Mouse (Mus musculus): ENCODE data around the gene Optn.

Gene Optn

DNA sequence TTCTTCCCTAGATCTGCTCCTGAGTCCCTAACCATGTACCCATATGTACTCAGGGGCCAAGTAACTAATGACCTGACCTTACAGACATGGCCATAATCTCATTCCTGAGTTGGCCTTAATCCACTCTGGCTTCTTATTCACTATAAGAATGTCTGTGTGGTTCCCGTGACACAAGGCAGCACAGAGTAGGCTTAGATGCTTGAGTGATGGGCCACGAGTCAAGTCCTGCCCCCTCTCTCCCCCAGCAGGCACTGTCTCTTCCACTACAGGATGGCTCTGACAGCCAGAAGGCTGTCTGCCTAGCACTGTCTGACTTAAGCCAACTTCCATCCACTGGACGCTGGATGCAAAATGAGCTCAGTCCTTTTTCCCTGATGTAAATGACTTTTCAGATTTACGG, 3.9 kb downstream of the Optn start:
- no peak for DNase-seq

- DNase-seq, result no peak
These were observed 5.4 kb downstream of the Optn start for GRCm38 (mm10) chr2:5058436-5058835.

DNA sequence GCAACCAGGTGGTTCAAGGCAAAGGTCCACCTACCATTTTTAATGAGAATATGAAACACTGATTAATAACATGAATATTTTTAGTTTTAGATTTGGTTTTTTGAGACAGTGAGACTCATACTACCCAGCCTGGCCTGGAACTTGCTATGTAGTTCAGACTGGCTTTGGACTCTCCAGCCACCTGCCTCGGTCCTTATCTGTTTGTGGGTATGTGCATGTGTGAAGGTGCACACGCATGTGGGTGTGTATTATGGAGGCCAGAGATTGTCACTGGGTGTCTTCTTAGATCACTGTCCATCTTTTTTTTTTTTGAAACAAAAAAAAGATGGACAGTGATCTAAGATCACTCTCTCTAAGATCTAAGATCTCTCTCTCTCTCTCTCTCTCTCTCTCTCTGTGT, 13.3 kb downstream of the Optn start:
- no peak for DNase-seq

DNA sequence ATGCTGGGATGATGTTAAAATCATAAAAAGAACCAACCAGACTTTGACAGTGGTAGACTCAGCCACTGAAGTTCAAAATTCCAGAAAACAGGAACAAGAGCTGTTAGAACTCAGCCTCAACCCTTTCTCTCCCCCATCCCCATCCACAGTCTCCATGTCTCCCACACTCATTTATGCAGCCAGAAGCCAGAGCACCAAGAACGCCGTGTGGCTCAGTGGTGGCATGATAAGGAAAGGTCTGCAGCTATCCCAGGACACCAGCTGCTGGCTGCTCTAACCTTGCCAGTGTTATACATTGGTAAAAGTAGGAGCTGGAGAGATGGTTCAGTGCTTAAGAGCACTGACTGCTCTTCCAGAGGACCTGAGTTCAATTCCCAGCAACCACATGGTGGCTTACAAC, 16.8 kb downstream of the Optn start:
- no peak for DNase-seq

DNA sequence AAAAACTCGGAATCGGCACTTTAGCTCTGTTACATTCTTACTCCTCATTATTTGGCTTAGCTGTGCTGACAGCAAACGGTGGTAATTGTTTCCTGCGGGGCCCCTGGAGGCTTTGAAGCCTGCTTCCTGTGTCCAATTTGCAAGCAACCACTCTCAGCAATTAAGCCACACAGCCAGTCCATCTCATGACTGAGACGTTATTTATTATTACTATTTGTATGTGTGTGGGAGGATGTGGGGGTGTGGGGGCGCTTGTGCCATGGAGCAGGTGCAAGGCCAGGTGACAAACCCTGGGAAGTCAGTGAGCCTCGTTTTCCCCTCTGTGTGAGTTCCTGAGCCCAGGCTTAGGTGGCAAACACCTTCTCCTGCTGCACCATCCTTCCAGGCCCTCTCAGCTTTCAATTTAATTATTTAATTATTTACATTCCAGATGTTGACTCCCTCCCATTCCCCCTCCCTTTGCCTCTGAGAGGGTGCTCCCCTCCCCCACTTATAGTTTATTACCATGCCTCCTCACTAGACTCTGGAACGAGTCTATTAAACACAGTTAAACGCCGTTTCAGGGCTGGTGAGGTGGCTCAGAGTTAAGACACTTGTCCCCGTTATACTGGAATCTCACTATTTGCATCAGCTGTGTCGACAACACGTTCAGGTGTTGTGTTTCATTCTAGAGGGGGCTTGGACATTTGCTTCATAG, 18.4 kb downstream of the Optn start:
- no peak for DNase-seq

DNA sequence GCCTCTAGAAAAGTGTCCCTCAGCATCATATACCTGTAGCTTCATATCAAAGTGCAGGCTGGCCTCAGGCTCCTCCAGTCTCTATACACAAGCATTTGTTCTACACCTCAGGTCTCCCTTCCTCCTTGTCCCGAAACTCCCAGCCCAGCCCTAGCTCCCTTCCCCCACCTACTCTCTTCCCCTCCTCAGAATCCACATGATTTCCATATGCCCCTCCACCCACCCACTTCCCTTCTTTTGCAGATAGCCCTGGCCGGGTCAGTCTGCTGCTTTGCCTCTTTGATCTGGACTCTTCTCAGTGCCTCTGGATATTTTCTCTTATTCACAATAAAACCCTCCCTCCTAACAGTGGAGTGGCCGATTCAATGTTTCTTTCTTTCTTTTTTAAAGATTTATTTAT, 19.5 kb downstream of the Optn start:
- DNase-seq, result no peak

- DNase-seq, result no peak
These were observed 20.4 kb downstream of the Optn start for GRCm38 (mm10) chr2:5043476-5043761.

DNA sequence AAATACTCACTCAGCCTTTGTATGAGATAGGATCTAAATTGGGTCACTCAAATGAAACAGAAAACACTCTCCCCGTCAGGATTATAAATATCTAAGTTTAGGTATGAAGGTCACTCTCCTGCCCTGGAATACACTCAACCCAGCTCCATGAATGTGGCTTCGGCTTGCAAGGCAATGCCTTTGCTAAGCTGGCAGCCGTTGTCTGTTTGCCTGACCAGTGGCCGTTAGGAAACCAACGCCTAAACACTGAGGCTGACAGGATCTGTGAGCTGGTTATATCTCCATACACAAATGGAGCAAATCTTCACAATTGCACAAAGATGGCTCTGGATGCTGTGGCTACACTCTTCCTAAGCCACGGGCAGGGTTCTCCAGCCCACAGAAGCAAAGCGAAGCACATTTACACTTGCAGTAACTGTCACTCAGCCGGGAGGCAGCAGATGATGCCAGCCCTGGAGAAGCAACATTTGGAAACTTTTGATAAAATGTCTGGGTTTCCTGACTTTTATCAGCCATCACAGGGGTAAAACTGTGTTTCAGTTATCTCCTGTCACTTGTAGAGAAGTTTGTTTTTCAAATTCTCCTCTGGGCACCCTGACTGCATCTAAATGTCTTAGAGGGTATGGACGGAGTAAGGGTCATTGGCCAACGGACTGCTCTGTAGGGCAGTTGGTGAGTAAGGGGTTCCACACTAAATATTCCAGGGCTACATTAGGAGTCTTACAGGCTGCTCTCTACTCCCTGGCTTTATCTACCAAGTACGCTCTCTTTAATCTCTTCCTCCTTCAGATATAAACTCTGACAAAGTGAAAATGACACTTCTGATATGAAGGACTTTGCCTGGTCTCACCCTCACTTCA, 21.0 kb downstream of the Optn start:
- DNase-seq, result no peak

- no peak for DNase-seq
These were observed 22.0 kb downstream of the Optn start for GRCm38 (mm10) chr2:5041854-5042253.

- DNase-seq, result no peak
These were observed 23.3 kb downstream of the Optn start for GRCm38 (mm10) chr2:5040281-5041161.

DNA sequence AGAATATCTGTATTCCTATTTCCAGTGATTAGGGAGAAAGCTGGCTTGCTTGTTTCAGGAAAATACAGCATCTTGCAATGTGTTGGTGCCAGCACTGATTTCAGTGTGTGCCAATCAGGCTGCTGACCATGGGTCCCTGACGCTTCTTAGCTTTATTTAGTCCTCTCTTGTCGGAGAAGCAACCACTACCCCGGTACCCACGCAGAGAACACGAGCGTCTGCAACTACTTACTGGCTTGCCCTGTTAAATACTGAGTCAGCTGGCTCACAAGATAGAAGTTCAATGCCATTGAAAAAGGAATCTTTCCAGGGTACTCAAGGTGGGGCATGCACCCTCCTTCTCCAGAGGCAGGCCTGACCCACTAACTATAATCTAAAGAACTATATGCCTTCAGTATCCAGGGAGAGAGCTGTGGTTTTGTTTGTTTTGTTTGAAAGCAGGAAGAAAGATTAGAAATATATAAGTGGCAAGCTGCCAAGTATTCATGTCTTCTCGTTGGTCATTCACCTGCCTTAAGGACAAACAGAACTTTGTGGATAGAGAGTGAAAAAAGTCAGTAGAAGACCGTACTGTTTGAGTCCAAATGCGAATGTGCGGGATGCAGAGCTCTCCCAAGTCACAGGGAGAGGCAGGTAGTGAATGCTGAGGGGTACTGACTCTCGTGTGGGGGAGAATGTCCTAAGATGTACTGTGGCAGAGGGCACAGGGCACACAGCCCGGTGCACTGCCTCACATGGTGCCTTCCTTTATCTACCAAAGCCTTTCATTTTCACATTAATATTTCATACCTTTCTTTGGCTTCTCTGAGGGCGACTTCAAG, 24.3 kb downstream of the Optn start:
- no peak for DNase-seq

GRCm38 (mm10) chr2:5038320-5038719, 25.5 kb downstream of the Optn start:
- DNase-seq, result no peak

GRCm38 (mm10) chr2:5037390-5037789, 26.5 kb downstream of the Optn start:
- DNase-seq, result peak; percentile 34 to 59

- no peak for DNase-seq
These were observed 27.3 kb downstream of the Optn start for GRCm38 (mm10) chr2:5036411-5037076.

DNA sequence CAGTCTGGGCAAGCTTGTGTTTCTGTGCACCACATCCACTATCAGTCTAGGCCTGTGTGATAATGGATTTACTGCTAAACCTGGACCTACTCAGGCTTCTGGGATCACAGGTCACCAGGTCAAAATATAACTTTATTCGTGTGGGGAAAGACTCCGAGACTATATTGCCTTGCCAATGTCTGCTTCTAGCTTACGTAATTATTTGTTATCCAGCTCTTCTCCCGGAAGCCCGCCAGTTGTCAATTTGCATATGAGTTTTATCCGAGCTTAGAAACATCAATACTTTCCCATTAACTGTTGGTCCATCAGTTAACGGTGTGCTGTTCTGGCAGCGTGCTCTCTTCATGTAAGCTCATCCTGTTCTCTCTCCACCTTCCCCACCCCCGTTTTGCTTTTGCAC, 28.6 kb downstream of the Optn start:
- DNase-seq, result no peak

GRCm38 (mm10) chr2:5034801-5035200, 29.1 kb downstream of the Optn start:
- DNase-seq, result no peak

GRCm38 (mm10) chr2:5033546-5034420, 30.1 kb downstream of the Optn start:
- DNase-seq, result peak in 1 of 2 experiments; percentile 28

- DNase-seq, result no peak
These were observed 31.2 kb downstream of the Optn start for GRCm38 (mm10) chr2:5032665-5033064.

DNA sequence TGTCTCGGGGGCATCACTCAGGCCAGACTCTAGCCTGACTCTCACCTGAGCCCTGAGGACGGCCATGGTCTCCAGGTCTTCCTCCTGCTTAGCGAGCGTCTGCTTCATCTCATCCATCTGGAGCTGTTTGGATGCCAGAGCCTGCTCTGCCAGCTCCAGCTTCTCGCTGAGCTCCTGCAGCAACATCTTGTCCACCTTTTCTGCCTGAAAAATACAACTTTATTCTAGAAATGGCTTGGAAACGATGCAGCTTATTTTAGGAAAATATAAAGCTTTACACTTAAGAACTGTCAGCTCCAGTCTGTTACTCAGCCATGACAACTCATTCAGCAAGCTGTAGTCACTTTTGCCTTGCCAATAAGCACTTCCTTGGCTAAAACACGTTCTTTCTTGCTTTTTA, 32.6 kb downstream of the Optn start:
- no peak for DNase-seq

DNA sequence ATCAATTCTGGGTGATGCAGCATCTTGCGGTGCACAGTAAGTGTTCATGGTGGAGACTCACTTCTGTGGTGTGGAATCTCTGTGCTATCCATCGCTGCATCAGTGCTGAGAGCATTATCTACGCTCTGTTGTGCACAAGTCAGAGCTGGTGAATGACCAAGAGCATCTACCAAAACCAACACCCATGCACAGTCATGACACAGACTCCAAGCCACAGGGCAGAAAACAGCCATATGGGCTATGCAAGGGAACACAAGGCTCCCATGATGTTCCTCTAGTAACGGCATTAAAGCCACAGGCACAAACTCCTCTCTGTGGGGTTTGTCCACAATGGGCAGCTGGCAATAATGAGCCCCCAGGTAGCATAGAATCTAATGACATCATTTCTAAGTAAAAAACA, 34.0 kb downstream of the Optn start:
- DNase-seq, result no peak

DNA sequence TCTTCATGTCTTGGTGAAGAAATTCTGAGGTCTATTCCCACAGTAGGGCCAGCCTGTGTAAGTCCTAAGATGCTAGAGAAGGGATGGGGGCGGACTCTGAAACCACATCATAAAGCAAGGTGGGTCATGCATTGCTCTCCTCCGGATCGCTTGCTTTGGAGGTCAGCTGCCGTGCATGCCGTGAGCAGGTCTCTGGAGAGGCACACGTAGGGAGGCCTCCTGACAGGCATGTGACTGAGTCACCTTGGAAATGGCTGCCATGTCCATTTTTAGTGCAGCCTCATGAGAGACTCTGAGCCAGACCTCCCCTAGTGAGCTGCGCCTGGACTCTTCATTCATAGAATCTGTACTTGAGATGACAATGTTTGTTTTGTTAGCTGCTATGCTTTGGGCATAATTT, 35.8 kb downstream of the Optn start:
- no peak for DNase-seq
